Mouse (Mus musculus): Measurements from ENCODE around the gene Kpna1.
"Not testable (repeated sequence)": the region's sequence is repeated elsewhere in the genome, so short reads cannot be mapped to it uniquely, and the experiment has no call there.

Gene Kpna1

GRCm38 (mm10) chr16:35992391-35992790, 13.8 kb downstream of the Kpna1 start:
- peak; percentile 12 for DNase-seq (ENCODE audit: low read depth, low spot score)

DNA sequence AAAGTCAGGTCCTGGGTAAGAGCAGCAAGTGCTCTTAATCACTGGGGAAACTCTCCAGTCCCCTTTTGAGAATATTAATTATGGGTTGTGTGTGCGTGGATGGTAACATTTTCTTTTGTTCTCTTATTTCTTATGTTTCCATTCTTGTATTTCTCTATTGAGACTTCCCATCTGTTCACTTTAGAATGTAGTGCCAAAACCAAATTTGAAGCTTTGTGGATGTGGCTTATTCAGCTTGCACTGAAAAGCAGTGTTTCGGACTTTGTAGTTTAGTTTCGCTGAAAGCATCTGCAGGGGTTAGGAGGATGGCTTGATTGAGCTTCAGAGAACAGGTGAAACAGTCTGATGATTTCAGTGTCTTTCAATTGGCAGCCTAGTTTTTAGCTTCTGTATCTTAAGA, 14.8 kb downstream of the Kpna1 start:
- DNase-seq (ENCODE audit: low read depth, low spot score), result peak; percentile 56

DNA sequence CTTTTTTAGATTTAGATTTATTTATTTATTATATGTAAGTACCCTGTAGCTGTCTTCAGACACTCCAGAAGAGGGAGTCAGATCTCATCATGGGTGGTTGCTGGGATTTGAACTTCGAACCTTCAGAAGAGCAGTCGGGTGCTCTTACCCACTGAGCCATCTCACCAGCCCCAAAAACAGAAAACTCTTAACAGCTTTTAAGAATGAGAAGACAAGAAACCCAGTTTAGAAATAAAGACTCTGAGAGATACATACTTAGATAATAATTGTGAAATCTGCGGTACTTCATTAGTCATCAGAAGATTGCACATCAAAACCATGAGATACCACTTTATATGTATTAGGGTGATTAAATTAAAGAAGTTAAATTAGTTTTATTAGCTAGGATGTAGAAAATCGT, 20.3 kb downstream of the Kpna1 start:
- DNase-seq (ENCODE audit: low read depth, low spot score), result not testable (repeated sequence)

GRCm38 (mm10) chr16:36008396-36008795, 29.8 kb downstream of the Kpna1 start:
- DNase-seq (ENCODE audit: low read depth, low spot score), result no peak

GRCm38 (mm10) chr16:36016335-36016734, 37.8 kb downstream of the Kpna1 start:
- DNase-seq (ENCODE audit: low read depth, low spot score), result no peak

GRCm38 (mm10) chr16:36028120-36028519, 49.6 kb downstream of the Kpna1 start:
- not testable (repeated sequence) for DNase-seq (ENCODE audit: low read depth, low spot score)

GRCm38 (mm10) chr16:36040640-36041624, 62.4 kb downstream of the Kpna1 start, which contains the start of gene Wdr5b:
Wdr5b (plus strand) TSS chr16:36041190.
- DNase-seq (ENCODE audit: low read depth, low spot score), result peak; percentile 100

DNA sequence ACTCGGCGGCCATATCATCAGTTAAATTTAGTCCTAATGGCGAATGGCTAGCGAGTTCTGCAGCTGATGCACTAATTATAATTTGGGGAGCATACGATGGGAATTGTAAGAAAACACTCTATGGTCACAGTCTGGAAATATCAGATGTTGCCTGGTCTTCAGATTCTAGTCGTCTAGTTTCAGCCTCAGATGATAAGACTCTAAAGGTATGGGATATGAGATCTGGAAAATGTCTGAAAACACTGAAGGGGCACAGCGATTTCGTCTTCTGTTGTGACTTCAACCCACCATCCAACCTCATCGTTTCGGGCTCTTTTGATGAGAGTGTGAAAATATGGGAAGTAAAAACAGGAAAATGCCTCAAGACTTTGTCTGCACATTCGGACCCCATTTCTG, 63.1 kb downstream of the Kpna1 start:
- DNase-seq (ENCODE audit: low read depth, low spot score), result no peak

- no peak for DNase-seq (ENCODE audit: low read depth, low spot score)
Observed at GRCm38 (mm10) chr16:36043073-36043472, 64.5 kb downstream of the Kpna1 start.

DNA sequence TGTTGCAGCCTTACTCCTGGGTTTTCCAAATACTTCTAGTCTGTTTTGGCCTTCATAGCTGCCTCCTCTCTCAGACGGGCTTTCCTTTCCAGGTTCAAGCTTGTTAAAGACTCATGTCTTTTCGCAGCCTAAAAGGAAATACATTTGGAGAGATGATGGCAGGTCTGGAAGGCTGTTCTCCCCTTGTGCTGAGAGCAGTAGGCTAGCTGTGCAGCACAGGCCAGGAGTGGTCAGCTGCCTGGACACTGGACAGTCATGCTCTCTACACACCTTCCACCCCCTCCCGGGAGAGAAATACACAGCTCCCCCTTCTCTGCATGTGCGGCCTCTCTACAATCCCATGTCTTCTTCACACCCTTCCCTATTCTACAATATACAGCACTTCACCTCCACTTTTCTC, 65.4 kb downstream of the Kpna1 start:
- no peak for DNase-seq (ENCODE audit: low read depth, low spot score)

DNA sequence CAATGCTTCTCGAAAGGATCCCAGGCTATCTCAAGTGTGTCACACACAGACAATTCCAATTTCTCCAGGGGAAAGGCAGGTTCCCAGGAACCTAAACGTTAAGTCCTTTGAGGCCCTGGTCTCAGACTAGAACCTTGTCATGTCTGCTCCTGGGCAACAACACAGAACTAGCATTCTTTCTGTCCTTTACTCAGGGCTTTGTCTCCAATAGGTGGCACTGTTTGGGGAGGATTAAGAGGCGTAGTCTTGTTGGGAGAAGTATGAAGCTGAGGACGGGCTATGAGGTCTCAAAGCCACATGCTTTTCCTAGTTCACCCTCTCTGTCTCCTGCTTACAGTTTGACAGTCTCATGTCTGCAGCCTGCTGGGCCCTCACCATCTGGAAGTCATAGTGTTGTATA, 69.0 kb downstream of the Kpna1 start:
- no peak for DNase-seq (ENCODE audit: low read depth, low spot score)

DNA sequence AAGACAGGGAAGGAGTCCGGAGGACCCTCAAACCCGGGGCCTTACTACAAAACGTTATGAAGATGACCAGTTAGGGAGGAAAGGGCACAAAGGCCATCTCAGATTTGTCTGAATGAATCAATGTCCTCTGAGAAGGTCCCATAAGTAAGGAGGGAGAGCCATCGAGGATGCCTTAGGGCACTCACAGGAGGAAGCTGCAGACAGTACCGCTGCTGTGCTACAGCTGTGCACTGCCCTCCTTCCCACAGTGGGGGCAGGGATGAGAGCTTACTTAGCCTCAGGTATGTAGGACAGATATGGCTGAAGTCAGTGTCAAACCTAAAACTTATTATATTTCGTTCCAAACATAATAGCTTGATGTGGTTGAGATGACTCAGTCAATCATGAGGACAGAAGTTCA, 72.9 kb downstream of the Kpna1 start:
- DNase-seq (ENCODE audit: low read depth, low spot score), result no peak

DNA sequence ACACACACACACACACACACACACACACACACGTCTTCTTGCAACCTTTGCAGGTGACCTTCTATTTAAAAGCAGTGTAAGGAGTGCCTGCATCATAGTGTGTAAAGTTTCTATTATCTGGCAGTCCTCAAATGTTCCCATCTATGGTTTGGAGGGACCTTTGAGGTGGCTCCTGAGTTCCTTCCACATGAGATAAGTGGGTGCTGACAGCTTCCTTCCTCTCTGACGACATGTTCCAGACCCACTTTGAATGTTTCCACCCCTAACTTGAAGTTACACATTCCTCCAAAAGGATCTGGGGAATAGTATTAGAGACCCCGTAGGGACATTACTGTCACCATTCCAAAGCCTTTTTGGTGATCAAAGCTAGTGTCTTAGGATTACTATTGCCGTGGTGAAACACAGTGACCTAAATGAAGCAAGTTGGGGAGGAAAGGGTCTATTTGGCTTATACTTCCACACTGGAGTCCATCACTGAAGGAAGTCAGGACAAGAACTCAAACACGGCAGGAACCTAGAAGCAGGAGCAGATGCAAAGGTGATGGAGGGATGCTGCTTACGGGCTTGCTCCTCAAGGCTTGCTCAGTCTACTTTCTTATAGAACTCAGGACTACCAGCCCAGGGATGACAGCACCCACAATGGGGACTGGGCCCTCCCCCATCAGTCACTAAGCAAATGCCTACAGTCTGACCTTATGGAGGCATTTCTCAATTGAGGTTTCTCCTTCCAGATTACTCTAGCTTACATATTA, 75.2 kb downstream of the Kpna1 start:
- DNase-seq (ENCODE audit: low read depth, low spot score), result no peak

DNA sequence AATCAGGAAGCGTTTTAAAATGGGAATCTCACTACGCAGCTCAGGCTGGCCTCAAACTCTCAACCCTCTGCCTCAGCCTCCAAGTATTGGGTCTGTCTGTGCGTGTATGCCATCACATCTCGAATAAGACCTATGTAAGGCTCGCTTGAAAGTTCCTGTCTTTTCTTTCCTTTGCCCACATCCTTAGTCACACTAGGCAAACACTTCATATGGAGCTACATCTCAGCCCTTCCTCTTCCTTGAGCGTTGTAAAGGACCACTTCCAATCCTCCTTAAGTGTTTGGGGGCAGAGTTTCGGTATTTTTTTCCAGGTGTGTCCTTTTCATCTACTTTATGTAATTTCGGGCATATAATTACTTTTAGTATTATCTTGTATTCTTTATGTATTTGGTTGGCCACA, 76.4 kb downstream of the Kpna1 start:
- DNase-seq (ENCODE audit: low read depth, low spot score), result no peak

- no peak for DNase-seq (ENCODE audit: low read depth, low spot score)
Observed at GRCm38 (mm10) chr16:36056416-36056815, 77.9 kb downstream of the Kpna1 start.

DNA sequence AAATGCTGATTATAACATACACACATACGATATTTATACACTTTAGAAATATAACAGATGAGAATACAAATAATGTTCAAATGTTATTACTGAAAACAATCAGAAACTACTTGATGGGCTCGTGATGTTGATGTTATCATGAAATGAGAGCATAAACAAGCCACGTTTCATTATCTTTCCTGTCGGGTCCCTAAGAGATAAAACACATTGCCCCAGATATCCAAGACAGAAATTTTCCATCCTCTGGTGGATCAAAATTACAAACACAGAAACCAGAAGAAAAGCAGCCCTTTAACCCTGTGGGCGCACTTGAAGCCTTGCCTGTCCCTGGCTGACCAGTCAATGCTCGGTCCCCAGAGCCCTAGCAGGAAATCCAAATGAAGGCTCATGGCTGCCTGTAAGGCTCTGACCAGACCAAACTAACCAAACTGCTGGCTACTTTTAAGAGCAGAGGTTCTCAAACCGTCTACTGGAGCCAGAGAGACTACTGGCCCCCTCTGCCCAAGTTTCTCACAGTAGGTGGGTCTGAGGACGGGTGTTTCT, 79.5 kb downstream of the Kpna1 start:
- DNase-seq (ENCODE audit: low read depth, low spot score), result no peak

DNA sequence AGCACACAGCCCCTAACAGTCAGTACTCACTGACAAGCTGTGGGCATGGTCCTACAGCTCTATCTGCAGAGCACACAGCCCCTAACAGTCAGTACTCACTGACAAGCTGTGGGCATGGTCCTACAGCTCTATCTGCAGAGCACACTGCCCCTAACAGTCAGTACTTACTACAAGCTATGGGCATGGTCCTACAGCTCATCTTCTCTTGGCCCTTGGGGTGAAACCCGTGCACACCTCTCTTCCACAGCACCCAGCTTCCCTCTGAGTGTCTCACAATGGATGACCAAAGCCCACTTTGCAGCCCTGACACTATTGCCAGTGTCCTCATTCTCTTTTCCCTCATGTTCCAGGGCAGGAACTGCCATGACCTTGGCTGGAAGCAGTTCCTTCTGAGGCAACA, 84.0 kb downstream of the Kpna1 start:
- not testable (repeated sequence) for DNase-seq (ENCODE audit: low read depth, low spot score)

GRCm38 (mm10) chr16:36063315-36063714, 84.8 kb downstream of the Kpna1 start:
- peak; percentile 45 for DNase-seq (ENCODE audit: low read depth, low spot score)

DNA sequence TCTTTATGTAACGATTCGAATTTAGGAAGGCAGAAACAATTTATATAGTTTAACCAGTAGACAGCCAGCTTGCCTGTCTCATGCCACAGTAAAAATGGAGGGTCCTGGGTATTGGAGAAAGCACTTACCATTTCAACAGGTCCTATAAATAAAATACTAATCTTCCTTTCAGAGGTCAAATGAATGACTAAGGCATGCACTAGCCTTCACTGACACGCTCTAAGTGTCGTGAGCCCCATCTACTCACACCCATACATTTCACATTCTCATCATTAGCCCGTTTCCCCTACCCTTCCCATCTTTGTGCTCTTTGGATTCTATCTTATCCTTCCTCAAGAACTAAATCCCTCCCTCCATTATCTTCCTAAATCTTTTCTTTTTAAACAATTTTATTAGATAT, 86.4 kb downstream of the Kpna1 start:
- no peak for DNase-seq (ENCODE audit: low read depth, low spot score)

DNA sequence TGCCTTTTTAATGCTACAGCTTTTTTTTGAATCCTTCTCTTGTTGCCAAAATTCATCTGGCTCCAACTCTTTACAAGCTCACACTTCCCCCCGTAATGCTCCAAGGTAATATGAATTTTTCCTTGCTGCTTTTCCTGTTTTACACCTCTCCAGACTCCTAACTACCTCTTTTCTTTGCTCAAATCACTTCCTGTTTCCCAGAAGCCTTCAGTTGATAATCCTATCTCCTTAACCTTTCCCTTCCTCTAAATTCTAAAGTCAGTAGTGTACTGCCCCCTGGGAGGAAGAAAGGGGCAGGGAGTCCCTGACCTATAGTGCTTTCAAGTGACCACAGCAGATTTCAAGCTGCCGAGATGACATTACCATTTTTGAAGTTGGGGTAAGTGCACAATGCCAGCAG, 89.1 kb downstream of the Kpna1 start:
- DNase-seq (ENCODE audit: low read depth, low spot score), result no peak

- DNase-seq (ENCODE audit: low read depth, low spot score), result no peak
Observed at GRCm38 (mm10) chr16:36068356-36068755, 89.8 kb downstream of the Kpna1 start.

- DNase-seq (ENCODE audit: low read depth, low spot score), result peak; percentile 34
Observed at GRCm38 (mm10) chr16:36069819-36070575, 91.4 kb downstream of the Kpna1 start.
